Mouse (Mus musculus): ENCODE results near the gene Prss56. TPM values are rescaled to one million over a fixed set of nuclear protein-coding genes. Genes with fewer than 3 reads are reported as not detected.

Gene Prss56
- polyA plus RNA-seq, 1 experiment from 2014 or later: not detected

DNA sequence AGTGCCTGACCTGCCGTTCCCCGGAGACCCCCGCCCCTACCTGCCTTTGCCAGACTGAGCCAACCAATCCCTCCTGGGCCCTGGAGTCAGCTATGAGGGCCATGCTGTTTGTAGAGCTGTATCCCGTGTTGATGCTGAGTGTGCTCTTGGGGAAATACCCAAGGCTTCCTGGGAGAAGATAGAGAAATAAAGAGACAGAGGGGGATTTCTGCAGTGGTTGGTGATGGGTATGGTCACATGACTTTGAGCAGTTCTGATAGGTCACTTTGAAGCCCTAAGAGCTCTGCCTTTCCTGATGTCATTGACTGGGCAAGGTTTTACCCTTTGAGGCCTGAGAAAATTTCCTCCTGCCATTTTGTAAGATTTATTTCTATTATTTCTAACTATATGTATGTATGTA lies 28.3 kb downstream of the Prss56 start:
- Histone ChIP-seq H3K4me2 (no peak overlapping the region), H3K4me1 (peaks cover 26% of the 10 kb centered on the region), H3K9ac (no peak overlapping the region), H3K27me3 (peaks cover 27% of the 10 kb centered on the region), H3K36me3 (replicated peaks) (no peaks in the 10 kb centered on the region), H3K4me3 (replicated peaks) (no peak overlapping the region), H3K27ac (no peak overlapping the region), H3K9me3 (no peaks in the 10 kb centered on the region)
- 88% methylated on average over 4 of the region's 4 CpGs for WGBS
- ATAC-seq (ENCODE audit: low FRiP score): no peak

- Histone ChIP-seq H3K4me3 (replicated peaks) (peak within 1 kb of the TSS; percentile 86), H3K9me3 (no peaks in the 10 kb centered on the region), H3K36me3 (replicated peaks) (0 out of 2 replicates have a peak, but pooled peaks cover 4% of the 10 kb centered on the region), H3K27me3 (0 out of 2 replicates have a peak, but pooled peaks cover 4% of the 10 kb centered on the region), H3K9ac (peak within 1 kb of the TSS; percentile 95), H3K4me2 (peak within 1 kb of the TSS; percentile 79), H3K4me1 (peaks cover 34% of the 10 kb centered on the region), H3K27ac (peak within 1 kb of the TSS; percentile 98)
- WGBS: under 1% methylated on average over 88 of the region's 99 CpGs
- peak; percentile 98 for ATAC-seq (ENCODE audit: low FRiP score)
These were observed 30.9 kb downstream of the Prss56 start, which contains the start of gene Eif4e2 for GRCm38 (mm10) chr1:87213735-87214704. Eif4e2 (plus strand) TSS chr1:87213914.

DNA sequence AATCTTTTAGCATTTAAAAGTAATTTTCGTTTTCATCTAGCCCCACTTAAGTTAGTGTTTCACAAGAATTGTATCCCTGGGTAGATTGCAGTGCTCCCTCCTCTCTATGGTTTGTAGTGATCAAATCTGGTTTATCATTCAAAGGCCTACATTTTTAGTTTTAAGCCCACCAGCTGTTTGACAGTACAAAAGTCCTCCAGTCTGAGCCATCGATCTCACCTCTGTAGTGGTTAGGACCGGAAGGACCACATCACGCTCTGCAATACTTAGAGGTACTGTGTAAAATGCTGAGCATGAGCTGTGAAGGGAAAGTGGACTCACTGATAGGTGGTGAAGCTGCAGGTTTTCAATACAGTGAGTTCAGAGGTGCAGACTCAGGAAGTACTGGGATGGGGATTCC lies 31.6 kb downstream of the Prss56 start:
- Histone ChIP-seq H3K9me3 (no peaks in the 10 kb centered on the region), H3K36me3 (replicated peaks) (peaks cover 9% of the 10 kb centered on the region), H3K4me1 (peaks cover 34% of the 10 kb centered on the region), H3K4me2 (peak overlapping the region; percentile 79), H3K27ac (peak overlapping the region; percentile 98), H3K4me3 (replicated peaks) (peak overlapping the region; percentile 86), H3K27me3 (0 out of 2 replicates have a peak, but pooled peaks cover under 1% of the 10 kb centered on the region), H3K9ac (peak overlapping the region; percentile 95)
- ATAC-seq (ENCODE audit: low FRiP score): no peak
- WGBS: 50% methylated on average over 4 of the region's 4 CpGs

- H3K4me2 ChIP-seq: no peak overlapping the region
- peaks cover 33% of the 10 kb centered on the region for H3K4me1 ChIP-seq
- WGBS: 79% methylated on average over 3 of the region's 3 CpGs
- peaks cover 40% of the 10 kb centered on the region for H3K36me3 ChIP-seq (replicated peaks)
- no peaks in the 10 kb centered on the region for H3K9me3 ChIP-seq
- no peaks in the 10 kb centered on the region for H3K27me3 ChIP-seq
- no peak overlapping the region for H3K9ac ChIP-seq
- H3K27ac ChIP-seq: no peak overlapping the region
- no peak overlapping the region for H3K4me3 ChIP-seq (replicated peaks)
- no peak for ATAC-seq (ENCODE audit: low FRiP score)
These were observed 34.8 kb downstream of the Prss56 start for GRCm38 (mm10) chr1:87217938-87218337.

- WGBS: 93% methylated on average over 8 of the region's 8 CpGs
- no peaks in the 10 kb centered on the region for H3K4me1 ChIP-seq
- no peak overlapping the region for H3K9ac ChIP-seq
- no peaks in the 10 kb centered on the region for H3K9me3 ChIP-seq
- H3K27ac ChIP-seq: no peak overlapping the region
- H3K27me3 ChIP-seq: no peaks in the 10 kb centered on the region
- no peak overlapping the region for H3K4me3 ChIP-seq (replicated peaks)
- peaks cover 97% of the 10 kb centered on the region for H3K36me3 ChIP-seq (replicated peaks)
- no peak overlapping the region for H3K4me2 ChIP-seq
- ATAC-seq (ENCODE audit: low FRiP score): no peak
These were observed 42.6 kb downstream of the Prss56 start for GRCm38 (mm10) chr1:87225739-87226138.

GRCm38 (mm10) chr1:87226409-87227159 lies 43.5 kb downstream of the Prss56 start:
- Histone ChIP-seq H3K4me3 (replicated peaks) (no peak overlapping the region), H3K9ac (no peak overlapping the region), H3K27ac (no peak overlapping the region), H3K27me3 (no peaks in the 10 kb centered on the region), H3K9me3 (no peaks in the 10 kb centered on the region), H3K36me3 (replicated peaks) (peaks cover 96% of the 10 kb centered on the region), H3K4me2 (no peak overlapping the region), H3K4me1 (no peaks in the 10 kb centered on the region)
- no peak for ATAC-seq (ENCODE audit: low FRiP score)
- 96% methylated on average over 1 of the region's 1 CpGs for WGBS

GRCm38 (mm10) chr1:87227160-87227550 lies 44.0 kb downstream of the Prss56 start:
- Histone ChIP-seq H3K4me1 (no peaks in the 10 kb centered on the region), H3K27ac (no peak overlapping the region)

GRCm38 (mm10) chr1:87230606-87231005 lies 47.5 kb downstream of the Prss56 start:
- H3K9me3 ChIP-seq: no peaks in the 10 kb centered on the region
- H3K4me3 ChIP-seq (replicated peaks): no peak overlapping the region
- no peak overlapping the region for H3K27ac ChIP-seq
- no peaks in the 10 kb centered on the region for H3K27me3 ChIP-seq
- WGBS: 65% methylated on average over 5 of the region's 5 CpGs
- no peaks in the 10 kb centered on the region for H3K4me1 ChIP-seq
- H3K36me3 ChIP-seq (replicated peaks): peaks cover 95% of the 10 kb centered on the region
- no peak overlapping the region for H3K9ac ChIP-seq
- no peak for ATAC-seq (ENCODE audit: low FRiP score)
- H3K4me2 ChIP-seq: no peak overlapping the region

More at GRCm38 (mm10) chr1:87227160-87227550, 44.0 kb downstream of the Prss56 start:
- H3K4me2 ChIP-seq: no peak overlapping the region
- H3K9me3 ChIP-seq: no peaks in the 10 kb centered on the region
- no peak overlapping the region for H3K4me3 ChIP-seq (replicated peaks)
- H3K27me3 ChIP-seq: no peaks in the 10 kb centered on the region
- no peak for ATAC-seq (ENCODE audit: low FRiP score)
- H3K36me3 ChIP-seq (replicated peaks): peaks cover 96% of the 10 kb centered on the region
- H3K9ac ChIP-seq: no peak overlapping the region
- WGBS: 95% methylated on average over 3 of the region's 3 CpGs

- Histone ChIP-seq H3K27me3 (no peaks in the 10 kb centered on the region), H3K9ac (no peak overlapping the region), H3K36me3 (replicated peaks) (peaks cover 94% of the 10 kb centered on the region), H3K4me1 (no peaks in the 10 kb centered on the region), H3K4me2 (no peak overlapping the region), H3K9me3 (no peaks in the 10 kb centered on the region), H3K27ac (no peak overlapping the region), H3K4me3 (replicated peaks) (no peak overlapping the region)
- WGBS: 82% methylated on average over 7 of the region's 7 CpGs
- no peak for ATAC-seq (ENCODE audit: low FRiP score)
These were observed 49.1 kb downstream of the Prss56 start for GRCm38 (mm10) chr1:87232197-87232596.

Other genes with a start within 250 kb of the Prss56 start
- gene Alppl2, start 93.4 kb upstream of the Prss56 start, polyA plus RNA-seq (2016; fragmentation: Nextera tagmentation; extraction: Ambion mirVana): not detected in 2 replicates
- not detected in 2 replicates for gene Alpi, start 81.7 kb upstream of the Prss56 start, polyA plus RNA-seq (2016; fragmentation: Nextera tagmentation; extraction: Ambion mirVana)
- not detected in 2 replicates for gene Akp3, start 58.3 kb upstream of the Prss56 start, polyA plus RNA-seq (2016; fragmentation: Nextera tagmentation; extraction: Ambion mirVana)
- 18.3 and 23.2 TPM in 2 replicates for gene Ecel1, start 26.8 kb upstream of the Prss56 start, polyA plus RNA-seq (2016; fragmentation: Nextera tagmentation; extraction: Ambion mirVana)
- gene Chrnd, start 7.3 kb downstream of the Prss56 start, polyA plus RNA-seq (2016; fragmentation: Nextera tagmentation; extraction: Ambion mirVana): 0.10 TPM in 1 of 2 replicates, not detected in the other
- not detected in 2 replicates for gene Chrng, start 21.3 kb downstream of the Prss56 start, polyA plus RNA-seq (2016; fragmentation: Nextera tagmentation; extraction: Ambion mirVana)
- 134 and 137 TPM in 2 replicates for gene Eif4e2, start 30.6 kb downstream of the Prss56 start, polyA plus RNA-seq (2016; fragmentation: Nextera tagmentation; extraction: Ambion mirVana)
- gene Efhd1, start 81.0 kb downstream of the Prss56 start, polyA plus RNA-seq (2016; fragmentation: Nextera tagmentation; extraction: Ambion mirVana): 1.5 and 1.6 TPM in 2 replicates
- 59.2 and 61.8 TPM in 2 replicates for gene Gigyf2, start 143.7 kb downstream of the Prss56 start, polyA plus RNA-seq (2016; fragmentation: Nextera tagmentation; extraction: Ambion mirVana)
- 2.0 and 6.3 TPM in 2 replicates for gene Kcnj13, start 211.4 kb downstream of the Prss56 start, polyA plus RNA-seq (2016; fragmentation: Nextera tagmentation; extraction: Ambion mirVana)

Data from forebrain, embryonic 12.5 days (tissue).